Mouse (Mus musculus) activated CD4-positive, CD25-positive, alpha-beta regulatory T cell (primary cell): ENCODE results near the gene Olfr472. TPM values are rescaled to one million over a fixed set of nuclear protein-coding genes. Genes with fewer than 3 reads are reported as not detected.

ENCODE experiments used
- polyA plus RNA-seq, 2 experiments: library from polyadenylated mRNA; unstranded; fragments of 100-300 nt; shearing (Covaris generic); gene quantifications; one replicate each; pipeline ENCODE4 v1.2.1; 2017

The Olfr472 gene
- polyA plus RNA-seq: under 1 TPM; 0.10 to 0.11 TPM

DNA sequence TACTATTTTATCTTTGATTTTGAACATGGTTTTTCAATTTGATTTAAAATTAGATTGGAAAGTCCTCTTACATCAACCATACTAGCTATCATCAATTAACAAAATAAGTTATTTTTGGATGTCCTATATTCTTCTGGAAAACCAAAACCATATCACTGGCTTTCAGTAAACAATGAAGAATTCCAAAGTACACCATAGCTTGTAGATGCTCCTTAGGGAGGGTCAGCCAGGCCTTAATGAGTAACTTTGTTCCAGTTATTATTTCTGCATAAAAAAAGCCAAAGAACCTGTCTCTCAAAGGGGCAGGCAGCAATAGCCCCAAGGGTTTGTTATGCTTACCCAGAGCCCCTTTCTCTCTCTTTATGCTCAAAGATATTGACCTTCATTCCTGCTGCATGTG lies at the start of gene Olfr472:
TSS of gene Olfr472 (plus strand) at position 301 of the 400 bp plus-strand sequence.

DNA sequence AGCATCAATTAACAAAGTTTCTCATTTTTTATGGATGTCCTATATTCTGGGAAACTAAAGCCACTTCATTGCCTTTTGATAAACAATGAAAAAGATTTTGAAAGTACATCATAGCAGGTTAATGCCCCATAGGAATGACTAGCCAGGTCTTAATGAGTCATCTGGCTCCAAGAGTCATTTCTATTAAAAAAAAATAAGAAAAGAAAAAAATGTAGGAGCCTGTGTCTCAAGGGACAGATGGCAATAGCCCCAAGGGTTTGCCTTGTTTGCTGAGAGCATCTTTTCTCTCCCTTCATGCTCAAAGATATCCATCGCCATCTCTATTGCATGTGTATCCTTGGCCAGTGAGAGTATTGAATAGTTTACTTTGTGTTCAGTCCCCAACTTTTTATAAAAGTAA lies 32.4 kb downstream of the Olfr472 start, which contains the start of gene Olfr473:
TSS of gene Olfr473 (plus strand) at position 301 of the 400 bp plus-strand sequence.

GRCm38 (mm10) chr7:107954343-107954742 lies 56.6 kb downstream of the Olfr472 start, which contains the start of gene Olfr474:
Gene Olfr474, plus strand, starts transcription at chr7:107954643.

Other genes with a start within 250 kb of the Olfr472 start
- not detected for gene Cyb5r2, start 139.9 kb upstream of the Olfr472 start, polyA plus RNA-seq
- not detected for gene Ovch2, start 96.7 kb upstream of the Olfr472 start, polyA plus RNA-seq
- not detected for gene Olfr467, start 85.6 kb upstream of the Olfr472 start, polyA plus RNA-seq
- not detected for gene Olfr469, start 72.4 kb upstream of the Olfr472 start, polyA plus RNA-seq
- not detected for gene Olfr470, start 50.4 kb upstream of the Olfr472 start, polyA plus RNA-seq
- gene Olfr473, start 32.5 kb downstream of the Olfr472 start, polyA plus RNA-seq: not detected
- not detected for gene Olfr474, start 56.7 kb downstream of the Olfr472 start, polyA plus RNA-seq
- gene Olfr476, start 66.9 kb downstream of the Olfr472 start, polyA plus RNA-seq: not detected
- gene Olfr477, start 88.8 kb downstream of the Olfr472 start, polyA plus RNA-seq: not detected
- gene Olfr478, start 136.1 kb downstream of the Olfr472 start, polyA plus RNA-seq: not detected
- not detected for gene Olfr479, start 152.8 kb downstream of the Olfr472 start, polyA plus RNA-seq
- not detected for gene Olfr480, start 169.4 kb downstream of the Olfr472 start, polyA plus RNA-seq
- gene Olfr481, start 182.0 kb downstream of the Olfr472 start, polyA plus RNA-seq: under 1 TPM in 1 of 2 experiments, not detected in 1; 0.17 TPM
- gene Olfr482, start 199.7 kb downstream of the Olfr472 start, polyA plus RNA-seq: under 1 TPM; 0.10 to 0.16 TPM
- gene Olfr483, start 202.9 kb downstream of the Olfr472 start, polyA plus RNA-seq: under 1 TPM in 1 of 2 experiments, not detected in 1; 0.21 TPM
- not detected for gene Olfr484, start 229.5 kb downstream of the Olfr472 start, polyA plus RNA-seq